Mouse (Mus musculus): ENCODE results near the gene Il1f5. TPM values are rescaled to one million over a fixed set of nuclear protein-coding genes. Genes with fewer than 3 reads are reported as not detected.

The Il1f5 gene
- not detected in 2 replicates for polyA plus RNA-seq (2014; fragmentation: Nextera tagmentation; extraction: Ambion mirVana)

DNA sequence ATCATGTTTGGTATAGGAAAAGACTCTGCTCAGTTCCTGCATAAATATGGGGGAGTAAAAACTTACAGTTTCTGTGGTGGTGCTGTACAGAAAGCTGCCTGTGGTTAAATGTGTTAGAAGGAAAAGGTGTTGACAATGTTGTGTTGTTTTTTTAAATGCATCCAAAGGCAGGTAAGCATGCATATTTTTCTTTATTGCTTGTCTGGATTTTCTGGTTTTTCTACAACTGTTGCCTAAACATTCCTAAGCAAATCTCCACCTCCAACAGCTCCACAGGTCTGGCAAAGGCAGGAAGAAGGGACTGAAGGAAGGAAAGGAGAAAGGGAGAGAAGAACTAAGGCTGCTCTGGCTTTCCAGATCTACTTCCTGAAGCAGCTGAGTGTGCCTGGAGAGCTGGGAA, at the start of gene Il1f5:
Gene Il1f5 (plus strand): TSS at position 301 of the 400 bp plus-strand sequence.
- DNase-seq (ENCODE audit: low spot score, missing footprints): no peak

DNA sequence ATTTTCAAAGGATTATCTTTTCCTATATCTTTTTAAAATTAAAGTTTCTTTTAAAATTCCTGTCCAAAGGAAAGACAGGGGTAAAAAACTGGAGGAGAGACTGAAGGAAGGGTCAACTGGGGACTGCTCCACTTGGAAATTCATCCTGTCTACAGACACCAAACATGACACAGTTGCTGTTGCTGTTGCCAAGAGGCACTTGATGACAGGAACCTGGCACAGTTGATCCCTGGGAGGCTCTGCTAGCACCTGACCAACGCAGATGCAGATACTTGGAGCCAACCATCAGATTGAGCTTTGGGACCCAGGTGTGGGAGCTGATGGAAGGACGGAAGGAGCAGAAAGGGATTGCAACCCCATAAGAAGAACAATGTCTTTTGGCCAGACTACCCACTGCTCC, 49.6 kb upstream of the Il1f5 start:
- H3K4me2 ChIP-seq: no peak overlapping the region
- DNase-seq (ENCODE audit: low spot score, missing footprints) (no peak), ATAC-seq (ENCODE audit: low FRiP score) (no peak)
- no peak overlapping the region for H3K9ac ChIP-seq (ENCODE audit: low read length)
- no peak overlapping the region for H3K4me3 ChIP-seq (ENCODE audit: low read depth, low read length)
- H3K27ac ChIP-seq (ENCODE audit: low read depth, low read length): no peak overlapping the region
- H3K4me1 ChIP-seq (ENCODE audit: control insufficient read depth, insufficient read depth, low read length): no peaks in the 10 kb centered on the region
- H3K9me3 ChIP-seq (ENCODE audit: control insufficient read depth, low read length): no peaks in the 10 kb centered on the region
- no peaks in the 10 kb centered on the region for H3K36me3 ChIP-seq (ENCODE audit: control insufficient read depth, insufficient read depth, low read length)
- no peaks in the 10 kb centered on the region for H3K27me3 ChIP-seq (ENCODE audit: control insufficient read depth, insufficient read depth, low read length)
- 76% methylated on average over 2 of the region's 2 CpGs for WGBS

More for the DNA sequence above, at the start of gene Il1f5:
- ATAC-seq (ENCODE audit: low FRiP score): no peak
- Histone ChIP-seq H3K27ac (ENCODE audit: low read depth, low read length) (no peak within 1 kb of the TSS), H3K9me3 (ENCODE audit: control insufficient read depth, low read length) (no peaks in the 10 kb centered on the region), H3K9ac (ENCODE audit: low read length) (no peak within 1 kb of the TSS), H3K4me3 (ENCODE audit: low read depth, low read length) (no peak within 1 kb of the TSS), H3K36me3 (ENCODE audit: control insufficient read depth, insufficient read depth, low read length) (no peaks in the 10 kb centered on the region), H3K27me3 (ENCODE audit: control insufficient read depth, insufficient read depth, low read length) (no peaks in the 10 kb centered on the region), H3K4me1 (ENCODE audit: control insufficient read depth, insufficient read depth, low read length) (no peaks in the 10 kb centered on the region), H3K4me2 (no peak within 1 kb of the TSS)

DNA sequence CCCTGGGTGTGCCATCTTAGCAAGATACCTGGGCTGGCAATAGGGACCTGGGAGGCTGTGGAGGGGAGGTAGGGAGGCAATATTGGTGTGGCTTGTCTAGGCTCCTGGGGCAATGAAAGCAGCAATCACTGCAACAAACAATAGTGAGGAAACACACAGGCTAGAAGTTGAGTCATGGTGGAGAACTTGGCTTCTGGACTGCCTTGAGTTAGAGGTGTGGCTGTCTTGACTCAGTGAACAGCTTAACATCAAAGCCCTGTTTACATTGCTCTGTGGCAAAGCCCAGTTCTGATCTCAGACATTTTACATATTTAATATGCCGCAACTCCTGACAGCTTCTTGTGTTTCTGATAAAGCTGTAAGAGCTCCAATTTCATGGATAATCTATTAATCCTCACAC, 9.3 kb upstream of the Il1f5 start:
- H3K27ac ChIP-seq (ENCODE audit: low read depth, low read length): no peak overlapping the region
- no peaks in the 10 kb centered on the region for H3K9me3 ChIP-seq (ENCODE audit: control insufficient read depth, low read length)
- H3K4me1 ChIP-seq (ENCODE audit: control insufficient read depth, insufficient read depth, low read length): no peaks in the 10 kb centered on the region
- DNase-seq (ENCODE audit: low spot score, missing footprints) (no peak), ATAC-seq (ENCODE audit: low FRiP score) (no peak)
- H3K4me3 ChIP-seq (ENCODE audit: low read depth, low read length): no peak overlapping the region
- H3K27me3 ChIP-seq (ENCODE audit: control insufficient read depth, insufficient read depth, low read length): no peaks in the 10 kb centered on the region
- H3K4me2 ChIP-seq: no peak overlapping the region
- H3K9ac ChIP-seq (ENCODE audit: low read length): no peak overlapping the region
- H3K36me3 ChIP-seq (ENCODE audit: control insufficient read depth, insufficient read depth, low read length): no peaks in the 10 kb centered on the region
- 91% methylated on average over 1 of the region's 1 CpGs for WGBS

DNA sequence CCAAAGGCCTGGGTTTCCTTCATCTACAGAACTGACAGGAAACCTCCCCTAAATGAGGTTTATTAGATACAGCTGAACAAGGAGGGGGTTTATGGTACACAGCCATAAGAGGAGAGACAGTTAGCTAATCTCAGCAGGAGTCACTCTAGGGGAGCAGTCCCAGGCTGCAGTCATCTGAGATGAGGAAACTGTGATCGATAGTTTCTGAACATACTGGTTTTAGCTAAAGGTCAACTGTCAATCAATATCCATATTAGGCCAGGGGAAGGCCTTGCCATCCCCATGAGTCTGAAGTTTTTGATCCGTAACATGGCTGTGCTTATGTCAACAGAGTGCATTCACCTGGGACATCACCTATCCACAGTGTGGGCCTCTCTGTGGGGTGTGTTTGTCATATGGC, 3.1 kb upstream of the Il1f5 start:
- Histone ChIP-seq H3K36me3 (ENCODE audit: control insufficient read depth, insufficient read depth, low read length) (no peaks in the 10 kb centered on the region), H3K9ac (ENCODE audit: low read length) (no peak overlapping the region), H3K27ac (ENCODE audit: low read depth, low read length) (no peak overlapping the region), H3K9me3 (ENCODE audit: control insufficient read depth, low read length) (no peaks in the 10 kb centered on the region), H3K4me1 (ENCODE audit: control insufficient read depth, insufficient read depth, low read length) (no peaks in the 10 kb centered on the region), H3K27me3 (ENCODE audit: control insufficient read depth, insufficient read depth, low read length) (no peaks in the 10 kb centered on the region), H3K4me3 (ENCODE audit: low read depth, low read length) (no peak overlapping the region), H3K4me2 (no peak overlapping the region)
- WGBS: 92% methylated on average over 2 of the region's 2 CpGs
- DNase-seq (ENCODE audit: low spot score, missing footprints) (no peak), ATAC-seq (ENCODE audit: low FRiP score) (no peak)

DNA sequence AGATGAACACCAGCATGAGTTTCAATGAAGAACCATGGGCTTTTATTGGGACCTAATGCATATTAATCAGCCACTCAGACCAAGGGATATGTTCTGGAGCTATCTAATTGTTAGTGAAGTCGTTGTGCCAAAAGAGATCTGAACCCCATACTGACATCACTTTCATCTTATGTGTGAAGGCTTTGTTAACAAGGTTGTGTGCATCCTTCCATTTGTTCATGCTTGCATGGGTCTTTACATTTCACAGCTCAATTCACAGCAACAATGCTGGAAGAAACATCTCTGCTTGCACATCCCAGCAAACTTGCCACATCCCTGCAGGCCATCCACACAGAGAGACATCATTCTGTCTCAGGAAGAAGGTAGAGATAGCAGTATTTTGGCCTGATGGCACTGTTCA, 1.6 kb upstream of the Il1f5 start:
- H3K9ac ChIP-seq (ENCODE audit: low read length): no peak overlapping the region
- no peak overlapping the region for H3K27ac ChIP-seq (ENCODE audit: low read depth, low read length)
- DNase-seq (ENCODE audit: low spot score, missing footprints) (no peak), ATAC-seq (ENCODE audit: low FRiP score) (no peak)
- 27% methylated on average over 1 of the region's 1 CpGs for WGBS
- no peaks in the 10 kb centered on the region for H3K36me3 ChIP-seq (ENCODE audit: control insufficient read depth, insufficient read depth, low read length)
- no peaks in the 10 kb centered on the region for H3K9me3 ChIP-seq (ENCODE audit: control insufficient read depth, low read length)
- H3K4me1 ChIP-seq (ENCODE audit: control insufficient read depth, insufficient read depth, low read length): no peaks in the 10 kb centered on the region
- no peaks in the 10 kb centered on the region for H3K27me3 ChIP-seq (ENCODE audit: control insufficient read depth, insufficient read depth, low read length)
- H3K4me3 ChIP-seq (ENCODE audit: low read depth, low read length): no peak overlapping the region
- no peak overlapping the region for H3K4me2 ChIP-seq

DNA sequence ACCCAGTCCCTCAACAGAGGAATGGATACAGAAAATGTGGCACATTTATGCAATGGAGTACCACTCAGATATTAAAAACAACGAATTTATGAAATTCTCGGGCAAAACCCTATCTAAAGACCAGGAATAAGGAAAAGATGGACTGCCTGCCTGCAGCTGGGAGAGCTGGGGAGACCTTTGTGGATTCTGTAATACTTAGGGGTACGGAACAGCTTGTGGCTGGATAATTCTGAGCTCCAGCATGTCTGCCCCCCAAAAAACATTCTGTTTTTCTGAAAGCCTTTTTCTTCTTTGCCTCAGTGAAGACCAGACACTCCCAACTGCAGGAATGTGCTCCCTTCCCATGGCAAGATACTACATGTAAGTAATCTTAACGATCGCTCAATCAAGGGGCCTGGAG, 14.1 kb downstream of the Il1f5 start, which contains the start of gene Il1f10:
Gene Il1f10 (plus strand): TSS at position 301 of the 400 bp plus-strand sequence.
- H3K9ac ChIP-seq (ENCODE audit: low read length): no peak within 1 kb of the TSS
- ATAC-seq (ENCODE audit: low FRiP score): no peak

DNA sequence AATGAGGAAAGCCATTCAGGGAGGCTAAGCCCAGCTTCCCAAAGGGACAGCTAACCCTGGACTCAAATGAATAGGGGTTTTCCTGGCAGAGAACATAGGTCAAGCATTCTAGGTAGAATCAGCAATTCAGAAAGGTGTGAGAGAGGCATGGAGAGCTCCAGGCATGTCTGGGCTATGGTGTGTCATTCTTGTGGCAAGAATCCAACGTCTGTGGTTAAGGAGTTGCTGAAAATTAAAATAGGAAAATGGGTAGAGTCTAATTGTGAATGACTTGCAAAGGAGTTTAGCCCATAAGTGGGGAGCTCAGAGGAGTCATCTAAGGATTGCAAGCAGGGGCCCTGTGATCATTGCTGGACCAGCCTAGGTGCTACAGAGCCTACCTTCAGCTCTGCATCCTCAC, 17.9 kb downstream of the Il1f5 start:
- Histone ChIP-seq H3K36me3 (ENCODE audit: control insufficient read depth, insufficient read depth, low read length) (no peaks in the 10 kb centered on the region), H3K4me1 (ENCODE audit: control insufficient read depth, insufficient read depth, low read length) (no peaks in the 10 kb centered on the region), H3K4me3 (ENCODE audit: low read depth, low read length) (no peak overlapping the region), H3K27ac (ENCODE audit: low read depth, low read length) (no peak overlapping the region), H3K9ac (ENCODE audit: low read length) (no peak overlapping the region), H3K4me2 (no peak overlapping the region), H3K27me3 (ENCODE audit: control insufficient read depth, insufficient read depth, low read length) (no peaks in the 10 kb centered on the region), H3K9me3 (ENCODE audit: control insufficient read depth, low read length) (no peaks in the 10 kb centered on the region)
- DNase-seq (ENCODE audit: low spot score, missing footprints) (no peak), ATAC-seq (ENCODE audit: low FRiP score) (no peak)
- WGBS: 65% methylated on average over 1 of the region's 1 CpGs

More for the DNA sequence above, 14.1 kb downstream of the Il1f5 start, which contains the start of gene Il1f10:
- no peak for DNase-seq (ENCODE audit: low spot score, missing footprints)
- WGBS: 84% methylated on average over 5 of the region's 5 CpGs
- Histone ChIP-seq H3K4me1 (ENCODE audit: control insufficient read depth, insufficient read depth, low read length) (no peaks in the 10 kb centered on the region), H3K27ac (ENCODE audit: low read depth, low read length) (no peak within 1 kb of the TSS), H3K9me3 (ENCODE audit: control insufficient read depth, low read length) (no peaks in the 10 kb centered on the region), H3K4me2 (no peak within 1 kb of the TSS), H3K36me3 (ENCODE audit: control insufficient read depth, insufficient read depth, low read length) (no peaks in the 10 kb centered on the region), H3K27me3 (ENCODE audit: control insufficient read depth, insufficient read depth, low read length) (no peaks in the 10 kb centered on the region), H3K4me3 (ENCODE audit: low read depth, low read length) (no peak within 1 kb of the TSS)

DNA sequence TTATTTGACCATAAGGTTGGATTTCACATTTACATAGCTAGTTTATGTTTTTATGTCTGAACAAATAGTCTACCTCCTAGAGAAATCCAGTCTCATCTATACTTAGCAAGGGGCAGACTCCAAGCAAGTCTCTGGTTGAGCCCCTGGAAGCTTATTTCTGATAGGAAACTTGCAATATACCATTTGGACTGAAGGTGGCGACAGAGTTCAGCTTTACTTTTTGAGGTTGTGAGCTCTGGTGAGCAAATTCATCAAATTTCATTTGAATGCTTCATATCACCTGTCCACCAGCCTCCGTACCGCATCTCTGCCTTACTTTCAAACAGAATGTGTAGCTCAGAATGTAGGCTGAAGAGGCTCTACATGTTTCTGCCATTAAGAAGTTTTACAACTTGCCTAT, 20.1 kb downstream of the Il1f5 start:
- Histone ChIP-seq H3K27ac (ENCODE audit: low read depth, low read length) (no peak overlapping the region), H3K9ac (ENCODE audit: low read length) (no peak overlapping the region), H3K27me3 (ENCODE audit: control insufficient read depth, insufficient read depth, low read length) (no peaks in the 10 kb centered on the region), H3K36me3 (ENCODE audit: control insufficient read depth, insufficient read depth, low read length) (no peaks in the 10 kb centered on the region), H3K4me3 (ENCODE audit: low read depth, low read length) (no peak overlapping the region), H3K4me2 (no peak overlapping the region), H3K9me3 (ENCODE audit: control insufficient read depth, low read length) (no peaks in the 10 kb centered on the region), H3K4me1 (ENCODE audit: control insufficient read depth, insufficient read depth, low read length) (no peaks in the 10 kb centered on the region)
- ATAC-seq (ENCODE audit: low FRiP score) (no peak), DNase-seq (ENCODE audit: low spot score, missing footprints) (peak; percentile 97)
- 19% methylated on average over 3 of the region's 3 CpGs for WGBS

DNA sequence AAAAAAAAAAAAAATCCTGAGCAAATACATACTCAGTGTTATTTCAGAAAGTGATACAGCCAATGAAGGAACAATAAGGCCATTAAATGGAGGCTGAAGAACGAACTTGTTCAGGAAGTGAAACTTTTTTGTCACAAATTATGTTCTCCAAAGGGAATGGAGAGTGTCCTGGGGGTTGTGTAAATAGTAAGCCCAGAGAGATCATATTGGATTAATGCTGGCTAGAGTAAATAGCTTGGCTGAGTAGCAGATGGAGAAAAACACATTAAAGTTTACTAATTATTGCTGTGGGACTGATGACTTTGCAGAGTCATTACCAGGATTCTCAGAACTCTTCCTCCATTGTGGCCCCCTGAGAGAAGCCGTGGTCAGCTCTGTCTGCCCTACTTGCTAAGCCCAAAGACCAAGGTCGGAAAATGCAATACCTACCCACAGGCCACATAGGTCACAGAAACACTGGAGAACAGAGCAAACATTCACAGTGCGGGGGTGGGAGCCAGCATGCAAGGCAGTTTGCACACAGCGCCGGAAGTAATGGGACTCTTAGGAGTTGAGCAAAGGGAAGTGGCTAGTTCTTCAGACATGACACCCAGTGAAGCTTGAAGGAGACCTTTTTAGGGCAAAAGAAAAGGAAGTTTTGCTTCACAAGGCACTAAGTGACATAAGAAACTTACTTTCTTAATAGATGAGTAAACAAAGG, 34.7 kb downstream of the Il1f5 start:
- Histone ChIP-seq H3K27ac (ENCODE audit: low read depth, low read length) (no peak overlapping the region), H3K4me2 (no peak overlapping the region), H3K9ac (ENCODE audit: low read length) (no peak overlapping the region), H3K27me3 (ENCODE audit: control insufficient read depth, insufficient read depth, low read length) (no peaks in the 10 kb centered on the region), H3K9me3 (ENCODE audit: control insufficient read depth, low read length) (no peaks in the 10 kb centered on the region), H3K4me3 (ENCODE audit: low read depth, low read length) (no peak overlapping the region), H3K36me3 (ENCODE audit: control insufficient read depth, insufficient read depth, low read length) (no peaks in the 10 kb centered on the region), H3K4me1 (ENCODE audit: control insufficient read depth, insufficient read depth, low read length) (no peaks in the 10 kb centered on the region)
- ATAC-seq (ENCODE audit: low FRiP score) (no peak), DNase-seq (ENCODE audit: low spot score, missing footprints) (no peak)
- 81% methylated on average over 6 of the region's 6 CpGs for WGBS

Data from midbrain, embryonic 11.5 days (tissue).